Mouse (Mus musculus): ENCODE data around the gene Itsn1.

Itsn1 gene

GRCm38 (mm10) chr16:91811876-91812275, 82.8 kb downstream of the Itsn1 start:
- no peak for DNase-seq (ENCODE audit: low spot score in 2 of 2)

- no peak for DNase-seq (ENCODE audit: low spot score in 2 of 2)
Observed at GRCm38 (mm10) chr16:91813543-91813942, 84.5 kb downstream of the Itsn1 start.

GRCm38 (mm10) chr16:91815067-91815466, 86.0 kb downstream of the Itsn1 start:
- DNase-seq (ENCODE audit: low spot score in 2 of 2), result no peak

- no peak for DNase-seq (ENCODE audit: low spot score in 2 of 2)
Observed at GRCm38 (mm10) chr16:91820299-91820698, 91.2 kb downstream of the Itsn1 start.

GRCm38 (mm10) chr16:91822325-91822724, 93.2 kb downstream of the Itsn1 start:
- DNase-seq (ENCODE audit: low spot score in 2 of 2), result no peak

- DNase-seq (ENCODE audit: low spot score in 2 of 2), result no peak
Observed at GRCm38 (mm10) chr16:91822759-91823158, 93.7 kb downstream of the Itsn1 start.

GRCm38 (mm10) chr16:91825774-91826325, 96.8 kb downstream of the Itsn1 start:
- DNase-seq (ENCODE audit: low spot score in 2 of 2), result peak; percentile 62 to 65

- DNase-seq (ENCODE audit: low spot score in 2 of 2), result no peak
Observed at GRCm38 (mm10) chr16:91826893-91827292, 97.8 kb downstream of the Itsn1 start.

- no peak for DNase-seq (ENCODE audit: low spot score in 2 of 2)
Observed at GRCm38 (mm10) chr16:91827456-91827855, 98.4 kb downstream of the Itsn1 start.

GRCm38 (mm10) chr16:91828160-91828559, 99.1 kb downstream of the Itsn1 start:
- no peak for DNase-seq (ENCODE audit: low spot score in 2 of 2)

- DNase-seq (ENCODE audit: low spot score in 2 of 2), result no peak
Observed at GRCm38 (mm10) chr16:91828603-91829002, 99.5 kb downstream of the Itsn1 start.

GRCm38 (mm10) chr16:91829121-91829520, 100.0 kb downstream of the Itsn1 start:
- DNase-seq (ENCODE audit: low spot score in 2 of 2), result no peak

- no peak for DNase-seq (ENCODE audit: low spot score in 2 of 2)
Observed at GRCm38 (mm10) chr16:91830260-91830659, 101.2 kb downstream of the Itsn1 start.

- no peak for DNase-seq (ENCODE audit: low spot score in 2 of 2)
Observed at GRCm38 (mm10) chr16:91833121-91833520, 104.0 kb downstream of the Itsn1 start.

- no peak for DNase-seq (ENCODE audit: low spot score in 2 of 2)
Observed at GRCm38 (mm10) chr16:91833558-91833957, 104.5 kb downstream of the Itsn1 start.

- no peak for DNase-seq (ENCODE audit: low spot score in 2 of 2)
Observed at GRCm38 (mm10) chr16:91833981-91834380, 104.9 kb downstream of the Itsn1 start.

- DNase-seq (ENCODE audit: low spot score in 2 of 2), result no peak
Observed at GRCm38 (mm10) chr16:91835790-91836189, 106.7 kb downstream of the Itsn1 start.

GRCm38 (mm10) chr16:91836592-91837557, 107.8 kb downstream of the Itsn1 start:
- DNase-seq (ENCODE audit: low spot score in 2 of 2), result no peak

GRCm38 (mm10) chr16:91837558-91838041, 108.5 kb downstream of the Itsn1 start:
- DNase-seq (ENCODE audit: low spot score in 2 of 2), result no peak

- DNase-seq (ENCODE audit: low spot score in 2 of 2), result no peak
Observed at GRCm38 (mm10) chr16:91838771-91839170, 109.7 kb downstream of the Itsn1 start.

- no peak for DNase-seq (ENCODE audit: low spot score in 2 of 2)
Observed at GRCm38 (mm10) chr16:91839462-91839861, 110.4 kb downstream of the Itsn1 start.

GRCm38 (mm10) chr16:91841026-91841630, 112.0 kb downstream of the Itsn1 start:
- no peak for DNase-seq (ENCODE audit: low spot score in 2 of 2)
